Mouse (Mus musculus): Measurements from ENCODE around the gene Tmem94.
A peak's percentile ranks its signal among the peaks of the same experiment; 100 is the strongest.

Gene Tmem94

DNA sequence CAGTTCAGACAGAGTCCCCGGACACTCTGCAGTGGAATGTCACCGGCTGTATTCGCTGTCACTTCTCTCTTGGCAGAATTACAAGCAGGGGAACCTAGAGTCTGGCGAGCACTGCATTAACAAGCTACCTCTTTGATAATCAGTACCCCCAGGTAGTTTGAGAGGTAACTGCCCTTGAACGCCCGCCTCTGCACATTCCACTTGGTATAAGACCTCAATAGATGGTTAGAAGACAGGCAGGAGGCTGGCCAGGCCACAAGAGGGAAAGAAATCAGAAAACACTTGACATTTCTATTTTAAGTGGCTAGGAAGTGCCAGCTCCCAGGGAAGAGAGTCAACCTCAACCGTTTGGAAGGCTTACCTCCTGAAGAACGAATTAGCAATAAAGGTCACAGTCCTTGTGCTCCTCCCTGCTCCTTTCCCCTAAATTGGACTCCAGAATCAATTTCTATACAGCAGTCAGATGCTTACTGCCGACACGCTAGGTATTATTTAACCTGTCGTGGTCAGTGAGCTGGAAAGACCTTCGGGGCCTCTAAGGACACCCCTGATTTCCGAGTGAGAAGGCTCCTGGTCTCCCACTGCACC, 1.2 kb downstream of the Tmem94 start:
- DNase-seq (ENCODE audit: low read depth, low spot score) = no peak

DNA sequence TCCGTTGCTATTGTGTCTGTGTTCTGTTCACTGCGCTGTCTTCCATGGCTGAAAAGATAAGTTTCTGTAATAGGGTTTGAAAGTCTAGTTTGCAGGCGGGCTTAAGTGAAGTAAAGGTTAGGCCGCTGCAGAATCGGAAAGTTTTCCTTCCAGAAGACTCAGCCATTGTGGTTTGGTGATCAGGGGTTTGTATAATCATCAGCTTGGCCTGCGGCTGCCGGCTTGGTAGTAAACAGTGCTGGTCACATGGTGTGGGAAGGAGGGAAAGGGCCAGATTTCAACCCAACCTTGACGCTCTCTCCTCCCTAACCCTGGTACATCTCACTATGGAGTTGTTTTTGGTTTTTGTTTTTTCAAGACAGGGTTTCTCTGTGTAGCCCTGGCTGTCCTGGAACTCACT, 1.7 kb downstream of the Tmem94 start:
- no peak for DNase-seq (ENCODE audit: low read depth, low spot score)

DNA sequence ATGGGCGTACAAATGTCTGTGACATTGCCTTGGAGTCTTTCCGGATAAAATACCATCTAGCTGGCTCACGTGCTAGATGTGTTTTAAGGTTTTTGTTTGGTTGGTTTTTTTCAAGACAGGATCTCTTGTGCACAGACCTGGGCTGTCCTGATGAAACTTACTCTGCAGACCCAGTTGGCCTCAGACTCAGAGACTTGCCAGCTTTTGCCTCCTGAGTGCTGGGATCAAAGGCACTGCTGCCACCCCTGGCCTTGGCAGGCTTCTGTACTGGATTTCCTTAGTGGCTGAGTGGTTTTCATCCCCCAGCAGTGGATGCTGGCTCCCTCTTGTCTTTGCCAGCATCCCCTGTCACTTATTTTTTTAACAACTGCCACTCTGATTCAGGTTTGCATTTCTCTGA, 3.7 kb downstream of the Tmem94 start:
- no peak for DNase-seq (ENCODE audit: low read depth, low spot score)

DNA sequence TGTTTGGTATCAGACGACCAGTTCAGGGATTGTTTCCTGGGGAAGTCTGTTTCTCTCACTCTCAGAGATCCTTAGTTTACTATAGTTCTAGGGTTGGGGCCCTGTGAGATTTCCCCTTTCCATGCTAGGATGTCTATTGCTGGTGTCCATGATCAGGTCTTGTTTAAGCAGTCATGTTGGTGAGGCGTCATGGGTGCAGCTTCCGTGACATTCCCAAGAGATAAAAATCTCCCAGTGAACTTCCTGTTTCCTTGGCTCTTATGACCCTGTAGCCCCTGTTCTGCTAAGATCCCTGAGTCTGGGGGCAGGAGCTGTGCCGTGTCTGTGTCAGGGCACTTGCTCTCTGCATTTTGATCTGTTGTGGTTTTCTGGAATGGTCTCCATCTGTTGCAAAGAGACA, 9.4 kb downstream of the Tmem94 start:
- DNase-seq (ENCODE audit: low read depth, low spot score) = no peak

DNA sequence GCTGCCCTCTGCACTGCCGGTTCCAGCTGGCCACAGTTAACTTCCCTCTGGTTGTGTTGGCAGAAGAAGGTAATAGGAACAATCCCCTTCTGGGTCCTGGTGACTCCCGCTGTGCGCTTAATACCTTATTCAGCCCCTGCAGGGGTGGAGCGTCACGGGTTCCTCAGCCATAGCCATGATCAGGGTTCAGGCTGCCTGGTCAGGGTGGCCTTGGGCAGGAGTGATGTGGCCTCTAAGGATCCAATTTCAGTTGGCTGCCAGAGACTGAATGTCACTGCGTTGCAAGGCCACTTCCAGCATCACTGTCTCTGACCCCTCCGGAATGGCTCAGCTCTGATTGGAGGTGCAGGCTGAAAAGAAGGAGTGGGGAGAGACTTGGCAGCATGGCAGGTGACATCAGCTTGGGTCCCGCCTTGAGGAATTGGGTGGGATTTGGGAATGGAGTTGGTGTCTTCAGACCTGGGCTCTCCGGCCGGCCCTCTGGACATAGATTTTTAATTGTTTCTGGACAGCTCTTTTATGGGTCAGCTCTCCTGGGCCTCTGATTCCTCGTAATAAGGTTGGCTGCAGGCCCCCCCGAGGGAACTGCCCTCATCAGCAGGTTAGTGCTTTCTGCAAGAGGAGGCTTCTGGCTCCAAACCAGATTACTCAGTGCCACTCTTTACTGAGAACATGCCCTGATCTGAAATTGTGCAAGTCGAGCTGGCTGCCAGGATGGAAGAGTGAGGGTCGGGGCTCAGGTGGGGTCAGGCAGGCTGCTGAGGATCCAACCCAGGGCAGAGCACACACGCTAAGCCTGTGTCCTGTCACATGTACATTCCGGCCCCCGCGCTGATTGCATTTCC, 10.8 kb downstream of the Tmem94 start:
- no peak for DNase-seq (ENCODE audit: low read depth, low spot score)

DNA sequence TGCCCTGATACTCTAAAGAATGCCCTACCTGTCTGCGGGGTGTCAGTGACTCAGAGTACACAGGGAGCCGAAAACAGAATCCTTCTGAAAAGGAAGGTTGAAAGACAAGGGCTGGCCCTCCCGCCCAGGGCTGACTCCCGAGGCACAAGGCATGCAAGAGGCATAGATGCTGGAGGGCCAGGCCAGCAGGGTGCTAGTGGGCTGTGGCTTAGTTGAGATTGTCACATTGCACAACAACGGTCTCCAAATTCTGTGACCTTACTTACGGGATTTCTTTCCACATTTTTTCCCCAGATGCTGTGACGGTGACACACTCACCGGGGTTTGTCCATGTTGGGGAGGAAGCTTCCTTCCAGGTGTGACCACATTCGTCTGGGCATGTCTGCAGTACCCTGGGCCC, 11.7 kb downstream of the Tmem94 start:
- DNase-seq (ENCODE audit: low read depth, low spot score) = no peak

DNA sequence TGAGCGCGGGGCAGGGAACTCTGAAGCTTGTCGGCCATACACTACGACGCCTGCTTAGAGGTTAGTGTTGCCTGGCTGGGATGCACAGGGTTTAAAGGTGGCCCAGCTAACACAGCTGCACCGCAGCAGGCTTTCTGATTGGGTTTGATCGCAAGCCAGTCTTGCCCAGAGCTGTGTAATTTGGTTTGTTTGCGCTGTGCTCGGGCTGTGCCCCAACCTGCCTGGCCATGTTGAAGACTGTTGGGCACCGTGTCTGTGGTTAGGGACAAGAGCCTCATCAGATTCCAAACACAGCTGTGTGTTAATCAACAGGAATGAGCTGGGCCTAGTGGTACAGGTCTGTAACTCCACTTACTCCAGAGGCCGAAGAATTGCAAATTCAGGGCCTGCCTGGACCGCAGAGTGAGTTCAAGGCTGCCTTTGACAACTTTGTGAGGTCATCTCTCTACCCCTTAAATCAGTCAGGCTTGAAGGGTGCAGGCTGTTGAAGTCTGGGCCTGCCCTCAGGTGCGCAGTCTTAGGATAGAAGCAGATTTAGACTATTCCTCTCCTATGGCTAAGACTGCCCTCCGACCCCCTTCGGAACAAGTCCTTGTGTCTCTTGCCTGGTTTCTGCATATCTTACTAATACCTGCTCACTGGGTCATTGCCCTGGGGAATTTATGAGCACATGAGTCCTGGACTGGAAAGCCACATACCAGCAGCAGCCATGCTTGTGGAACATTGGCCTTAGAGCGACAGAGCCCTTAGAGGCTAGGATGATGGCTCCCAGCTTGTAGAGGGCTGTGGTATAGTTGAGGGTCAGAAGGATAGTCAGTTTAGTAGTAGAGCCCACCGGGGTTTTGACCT, 12.5 kb downstream of the Tmem94 start:
- no peak for DNase-seq (ENCODE audit: low read depth, low spot score)

GRCm38 (mm10) chr11:115779038-115779571, 13.9 kb downstream of the Tmem94 start:
- DNase-seq (ENCODE audit: low read depth, low spot score) = no peak

- DNase-seq (ENCODE audit: low read depth, low spot score) = peak; percentile 46
Measured at GRCm38 (mm10) chr11:115780141-115781070, 15.2 kb downstream of the Tmem94 start.

DNA sequence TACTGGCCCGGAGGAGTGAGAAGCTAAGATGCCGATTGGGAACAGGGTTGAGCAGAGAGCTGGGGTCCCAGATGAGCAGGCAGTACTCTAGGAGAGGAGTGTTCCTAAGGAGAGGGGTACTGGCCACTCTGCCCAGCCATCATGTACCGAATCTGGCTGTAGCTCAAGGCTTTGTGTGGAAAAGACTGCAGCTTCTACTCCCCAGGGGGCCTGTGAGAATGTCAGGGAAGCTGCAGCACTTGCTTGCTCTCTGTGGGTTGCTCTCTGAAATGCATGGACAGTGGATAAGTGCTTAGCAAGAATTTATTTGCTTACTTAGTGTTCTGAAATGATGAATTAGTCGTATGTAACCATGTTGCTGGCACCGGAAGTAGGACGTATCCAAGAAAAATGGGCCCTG, 21.2 kb downstream of the Tmem94 start:
- no peak for DNase-seq (ENCODE audit: low read depth, low spot score)

- DNase-seq (ENCODE audit: low read depth, low spot score) = no peak
Measured at GRCm38 (mm10) chr11:115789787-115790186, 24.6 kb downstream of the Tmem94 start.

- no peak for DNase-seq (ENCODE audit: low read depth, low spot score)
Measured at GRCm38 (mm10) chr11:115791919-115792318, 26.7 kb downstream of the Tmem94 start.

DNA sequence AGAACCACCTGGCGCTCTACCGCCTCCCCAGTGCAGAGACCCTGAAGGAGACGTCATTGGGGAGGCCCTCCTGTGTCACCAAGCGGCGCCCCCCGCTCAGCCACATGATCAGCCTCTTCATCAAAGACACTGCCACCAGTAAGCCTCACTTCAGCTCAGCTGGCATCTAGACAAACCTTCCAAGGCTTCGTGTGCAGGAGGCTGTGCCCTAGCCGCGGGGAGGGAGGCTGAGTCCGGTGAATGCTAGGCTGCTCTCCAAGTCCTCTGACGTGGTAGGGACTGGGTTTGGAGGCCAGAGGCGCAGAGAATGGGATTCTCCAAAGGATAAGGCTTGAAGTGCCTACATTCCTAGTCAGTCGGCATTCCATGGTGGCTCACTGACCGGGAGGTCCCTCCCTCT, 27.1 kb downstream of the Tmem94 start:
- no peak for DNase-seq (ENCODE audit: low read depth, low spot score)

- no peak for DNase-seq (ENCODE audit: low read depth, low spot score)
Measured at GRCm38 (mm10) chr11:115796898-115797297, 31.7 kb downstream of the Tmem94 start.

DNA sequence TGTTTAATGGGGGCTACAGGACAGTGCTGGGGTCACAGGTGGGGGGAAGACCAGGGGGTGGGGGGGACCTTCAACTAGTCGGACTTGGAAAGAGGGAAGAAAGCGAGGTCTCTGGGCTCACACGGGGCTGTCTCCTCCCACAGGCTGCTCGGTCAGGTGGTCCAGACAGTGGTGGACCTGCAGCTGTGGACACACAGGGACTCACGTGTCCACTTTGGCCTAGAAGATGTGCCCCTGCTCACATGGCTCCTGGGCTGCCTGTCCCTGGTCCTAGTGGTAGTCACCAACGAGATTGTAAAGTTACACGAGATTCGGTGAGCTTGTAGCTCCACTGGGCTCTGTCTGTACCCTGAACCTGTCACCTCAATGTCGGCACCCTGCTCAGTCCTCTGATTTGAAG, 32.4 kb downstream of the Tmem94 start:
- DNase-seq (ENCODE audit: low read depth, low spot score) = no peak

- no peak for DNase-seq (ENCODE audit: low read depth, low spot score)
Measured at GRCm38 (mm10) chr11:115800981-115801380, 35.7 kb downstream of the Tmem94 start.

- no peak for DNase-seq (ENCODE audit: low read depth, low spot score)
Measured at GRCm38 (mm10) chr11:115803072-115803709, 38.0 kb downstream of the Tmem94 start.

GRCm38 (mm10) chr11:115805005-115805404, 39.8 kb downstream of the Tmem94 start:
- no peak for DNase-seq (ENCODE audit: low read depth, low spot score)

- no peak for DNase-seq (ENCODE audit: low read depth, low spot score)
Measured at GRCm38 (mm10) chr11:115806154-115806553, 40.9 kb downstream of the Tmem94 start.

GRCm38 (mm10) chr11:115807306-115807705, 42.1 kb downstream of the Tmem94 start:
- DNase-seq (ENCODE audit: low read depth, low spot score) = no peak

- no peak for DNase-seq (ENCODE audit: low read depth, low spot score)
Measured at GRCm38 (mm10) chr11:115807971-115808370, 42.7 kb downstream of the Tmem94 start.

Measured in telencephalon, adult 2 months (tissue).